ENCODE assay signal across 25 mouse cellular contexts in genomic region chr10:89351416-89351815, GRCm38 (mm10). TPM values are rescaled to one million over a fixed set of nuclear protein-coding genes. Genes with fewer than 3 reads are reported as not detected.
DNase-seq lines count a peak whose midpoint lies in the region; ATAC-seq lines count a peak whose summit lies in the region.
"Had no signal": no experiment of that assay in that cellular context is flagged by ENCODE, and none has a peak within 500 bp of the region (broad histone marks: within the 10 kb centered on the region; RNA-seq: fewer than 3 reads in every experiment).

No protein-coding gene starts in this region.

- DNase-seq in cerebellum, postnatal 10 days = peak; percentile 54 to 62
- no peak for DNase-seq in heart, postnatal 10 days
- no peak for DNase-seq in heart, adult 8-10 months (ENCODE audit: low spot score)
- DNase-seq in Muller cell, postnatal 12 days (ENCODE audit: inconsistent ontology term) = peak; percentile 19
- DNase-seq: adrenal gland, postnatal 10 days; B cell, adult 2 months; cerebellum, adult 11-12 months; cerebellum, adult 9-11 months; embryo, embryonic 11 days; gastrocnemius, postnatal 10 days; heart, adult 2 months; kidney, adult 9 months had no signal

- H3K4me2 ChIP-seq in heart, embryonic 12.5 days = peak overlapping the region; percentile 25
- H3K4me2 ChIP-seq in heart, embryonic 16.5 days (ENCODE audit: low read depth, low read length) = peak overlapping the region; percentile 52
- H3K4me2 ChIP-seq: embryonic facial prominence, embryonic 12.5 days; forebrain, embryonic 12.5 days; hindbrain, embryonic 12.5 days had no signal

- no peak for ATAC-seq in cerebellum, adult (ENCODE audit: insufficient number of reproducible peaks, low FRiP score, low TSS enrichment)
- no peak for ATAC-seq in heart, embryonic 12.5 days (ENCODE audit: insufficient number of reproducible peaks, low FRiP score)
- ATAC-seq in heart, embryonic 16.5 days (replicated peaks; ENCODE audit: extremely low read depth, insufficient read depth, low FRiP score) = no peak
- ATAC-seq: CD4-positive, CD25-positive, alpha-beta regulatory T cell, adult 4 months; forebrain, embryonic 16.5 days; hindbrain, embryonic 16.5 days; inflammation-experienced regulatory T-cells, adult 6 months; intestine, postnatal 0 days had no signal

- WGBS in heart, embryonic 12.5 days = 58% methylated on average over 11 of the region's 11 CpGs
- WGBS in heart, embryonic 16.5 days = 42% methylated on average over 11 of the region's 11 CpGs

- peaks cover 7% of the 10 kb centered on the region; the same call in 1 of the 2 replicates for H3K4me1 ChIP-seq in heart, embryonic 12.5 days (replicated peaks)
- peaks cover 3% of the 10 kb centered on the region; the same call in 1 of the 2 replicates for H3K4me1 ChIP-seq in heart, embryonic 16.5 days (ENCODE audit: control insufficient read depth, insufficient read depth, low read length)
- H3K4me1 ChIP-seq: embryonic facial prominence, embryonic 12.5 days; forebrain, embryonic 12.5 days; hindbrain, embryonic 12.5 days had no signal

- intact Hi-C loops in heart, postnatal 10 days (cut with DNase I) = no loop called here

- H3K36me3 ChIP-seq in heart, embryonic 12.5 days = no peaks in the 10 kb centered on the region
- no peaks in the 10 kb centered on the region for H3K36me3 ChIP-seq in heart, embryonic 16.5 days (ENCODE audit: control insufficient read depth, insufficient read depth)
- H3K36me3 ChIP-seq: embryonic facial prominence, embryonic 12.5 days; forebrain, embryonic 12.5 days; G1E; hindbrain, embryonic 12.5 days had no signal

- H3K27ac ChIP-seq in heart, embryonic 12.5 days (ENCODE audit: poor library complexity, severe bottlenecking) = 0 out of 2 replicates have a peak overlapping the region, but pooled peaks have one; percentile 1
- no peak overlapping the region for H3K27ac ChIP-seq in heart, embryonic 16.5 days (ENCODE audit: low read length)
- H3K27ac ChIP-seq: embryonic facial prominence, embryonic 12.5 days; forebrain, embryonic 12.5 days; heart, adult 2 months; hindbrain, embryonic 12.5 days; kidney, postnatal 0 days had no signal

- no peak overlapping the region for H3K9ac ChIP-seq in heart, embryonic 12.5 days
- H3K9ac ChIP-seq in heart, embryonic 16.5 days (ENCODE audit: low read length) = no peak overlapping the region
- H3K9ac ChIP-seq: embryonic facial prominence, embryonic 12.5 days; forebrain, embryonic 12.5 days; hindbrain, embryonic 12.5 days had no signal

- H3K27me3 ChIP-seq in heart, embryonic 12.5 days (replicated peaks) = peaks cover 4% of the 10 kb centered on the region
- H3K27me3 ChIP-seq in heart, embryonic 16.5 days (ENCODE audit: control insufficient read depth, insufficient read depth, low read length) = peaks cover 2% of the 10 kb centered on the region; the same call in 1 of the 2 replicates

- H3K4me3 ChIP-seq in heart, embryonic 12.5 days = no peak overlapping the region
- H3K4me3 ChIP-seq in heart, embryonic 16.5 days (ENCODE audit: low read length) = peak overlapping the region; percentile 23; the same call in 1 of the 2 replicates
- H3K4me3 ChIP-seq: embryonic facial prominence, embryonic 12.5 days; forebrain, embryonic 12.5 days; heart, adult 2 months; hindbrain, embryonic 12.5 days had no signal

- H3K9me3 ChIP-seq in heart, embryonic 12.5 days (replicated peaks) = no peaks in the 10 kb centered on the region
- no peaks in the 10 kb centered on the region for H3K9me3 ChIP-seq in heart, embryonic 16.5 days (replicated peaks; ENCODE audit: control insufficient read depth, low read length)
- H3K9me3 ChIP-seq: embryonic facial prominence, embryonic 12.5 days; forebrain, embryonic 12.5 days; G1E; hindbrain, embryonic 12.5 days had no signal

RNA-seq across cellular contexts. Expression of gene Ano4, which starts 6.9 kb away (rescaled TPM):
- polyA plus RNA-seq in heart, embryonic 12.5 days (2016; fragmentation: Nextera tagmentation; extraction: Ambion mirVana) = 6.5 and 7.8 TPM in 2 replicates
- total RNA-seq in heart, postnatal 10 days (2021) = 1 to 10 TPM; 4.5 to 6.1 TPM
- polyA plus RNA-seq in heart, embryonic 16.5 days (2015; fragmentation: Nextera tagmentation; extraction: Ambion mirVana) = 2.5 and 3.5 TPM in 2 replicates
- 10 to 100 TPM in 2 of 4 experiments, 1 to 10 TPM in 2; 8.1 to 14.0 (median 9.2) TPM for total RNA-seq in heart, adult 8-10 months (2022)
- polyA plus RNA-seq: CD4-positive, CD25-positive, alpha-beta regulatory T cell, adult 4 months; G1E; inflammation-experienced regulatory T-cells, adult 6 months; intestine, postnatal 0 days had no signal

Comparison
In these comparisons a context has a peak if more than half of its experiments do, and no peak if none do; other contexts are left out.
1. DNase-seq: peak in cerebellum, postnatal 10 days (2 of 2) and Muller cell, postnatal 12 days (single experiment); none in heart, postnatal 10 days (0 of 2) and heart, adult 8-10 months (single experiment).